ENCODE assay signal across 14 mouse cellular contexts in the genomic region with DNA sequence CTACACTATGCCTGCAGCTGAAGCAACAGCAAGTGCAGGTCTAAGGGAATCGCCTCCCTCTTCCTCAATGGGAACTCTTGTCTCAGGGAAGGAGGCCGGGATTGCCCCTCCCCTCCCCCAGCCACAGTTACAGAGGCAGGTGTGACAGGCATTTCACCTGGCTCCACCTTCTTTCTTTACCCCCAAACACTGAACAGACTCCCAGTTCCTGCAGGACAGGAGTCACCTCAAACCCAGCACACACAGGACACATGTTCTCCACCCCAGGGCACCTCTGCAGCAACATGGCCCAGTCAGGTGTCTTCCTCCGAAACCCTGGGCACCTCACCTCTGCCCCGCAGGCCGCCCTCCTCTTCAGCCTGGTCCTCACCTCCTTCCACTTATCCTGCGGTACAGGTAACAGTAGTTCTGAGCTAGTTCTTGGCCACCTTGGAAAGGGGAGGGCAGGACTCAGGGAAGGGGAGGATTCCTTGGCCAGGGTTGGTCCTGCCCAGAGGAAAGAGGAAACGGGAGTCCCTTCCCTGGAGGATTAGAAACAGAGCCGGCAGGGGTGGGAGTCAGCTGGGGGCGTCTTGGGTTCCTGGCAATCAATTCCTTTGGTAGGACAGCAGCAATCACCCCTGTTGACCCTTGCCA. TPM values are rescaled to one million over a fixed set of nuclear protein-coding genes. Genes with fewer than 3 reads are reported as not detected.
DNase-seq lines count a peak whose midpoint lies in the region; ATAC-seq and TF ChIP-seq lines count a peak whose summit lies in the region.
"Had no signal": no experiment of that assay in that cellular context is flagged by ENCODE, and none has a peak within 500 bp of the region (broad histone marks: within the 10 kb centered on the region; RNA-seq: fewer than 3 reads in every experiment).

A gene (plus strand): TSS at position 96 of the 636 bp plus-strand sequence.

- WGBS in embryonic facial prominence, embryonic 11.5 days: 22% methylated on average over 7 of the region's 9 CpGs
- WGBS in embryonic facial prominence, embryonic 10.5 days: 18% methylated on average over 9 of the region's 9 CpGs
- 15% methylated on average over 9 of the region's 9 CpGs for WGBS in lung, embryonic 14.5 days
- 28% methylated on average over 9 of the region's 9 CpGs for WGBS in kidney, embryonic 14.5 days
- WGBS in limb, embryonic 14.5 days: 21% methylated on average over 9 of the region's 9 CpGs

- DNase-seq in embryonic facial prominence, embryonic 11.5 days (ENCODE audit: low spot score): no peak
- DNase-seq in embryonic facial prominence, embryonic 10.5 days (ENCODE audit: low spot score): no peak
- DNase-seq in lung, embryonic 14.5 days: no peak
- no peak for DNase-seq in lung, postnatal 36 days
- DNase-seq in limb, embryonic 14.5 days (ENCODE audit: low spot score): no peak
- no peak for DNase-seq in right cerebral cortex, postnatal 14 days
- no peak for DNase-seq in ovary, postnatal 10 days (ENCODE audit: low spot score)
- DNase-seq: cerebellum, adult 2 months; spleen, adult 18-20 months had no signal

- H3K9ac ChIP-seq in embryonic facial prominence, embryonic 11.5 days (replicated peaks; ENCODE audit: low read length): no peak within 1 kb of the TSS
- no peak within 1 kb of the TSS for H3K9ac ChIP-seq in lung, embryonic 14.5 days
- no peak within 1 kb of the TSS for H3K9ac ChIP-seq in kidney, embryonic 14.5 days (ENCODE audit: low read depth, low read length)
- peak within 1 kb of the TSS; percentile 34; the same call in 1 of the 2 replicates for H3K9ac ChIP-seq in limb, embryonic 14.5 days (ENCODE audit: low read depth, low read length, severe bottlenecking)

- H3K9me3 ChIP-seq in embryonic facial prominence, embryonic 11.5 days (replicated peaks; ENCODE audit: control insufficient read depth, low read length): no peaks in the 10 kb centered on the region
- no peaks in the 10 kb centered on the region for H3K9me3 ChIP-seq in embryonic facial prominence, embryonic 10.5 days
- H3K9me3 ChIP-seq in lung, embryonic 14.5 days (ENCODE audit: low read depth, low read length): no peaks in the 10 kb centered on the region
- no peaks in the 10 kb centered on the region for H3K9me3 ChIP-seq in kidney, embryonic 14.5 days (ENCODE audit: control insufficient read depth, low read length)
- no peaks in the 10 kb centered on the region for H3K9me3 ChIP-seq in limb, embryonic 14.5 days (ENCODE audit: control insufficient read depth, low read length)
- H3K9me3 ChIP-seq: G1E; megakaryocyte, embryonic 14.5 days had no signal

- H3K4me3 ChIP-seq in embryonic facial prominence, embryonic 11.5 days (ENCODE audit: low read depth, low read length): no peak within 1 kb of the TSS
- no peak within 1 kb of the TSS for H3K4me3 ChIP-seq in embryonic facial prominence, embryonic 10.5 days
- H3K4me3 ChIP-seq in lung, embryonic 14.5 days (ENCODE audit: low read depth, low read length): no peak within 1 kb of the TSS
- H3K4me3 ChIP-seq in kidney, embryonic 14.5 days (ENCODE audit: low read length): no peak within 1 kb of the TSS
- H3K4me3 ChIP-seq in limb, embryonic 14.5 days (replicated peaks; ENCODE audit: low read length): no peak within 1 kb of the TSS
- H3K4me3 ChIP-seq: megakaryocyte, embryonic 14.5 days had no signal

- H3K4me2 ChIP-seq in embryonic facial prominence, embryonic 11.5 days (ENCODE audit: low read depth, low read length): no peak within 1 kb of the TSS
- H3K4me2 ChIP-seq in lung, embryonic 14.5 days: peak within 1 kb of the TSS; percentile 42; the same call in 1 of the 2 replicates
- peak within 1 kb of the TSS; percentile 32 for H3K4me2 ChIP-seq in kidney, embryonic 14.5 days (replicated peaks; ENCODE audit: low read depth, low read length)
- no peak within 1 kb of the TSS for H3K4me2 ChIP-seq in limb, embryonic 14.5 days (replicated peaks; ENCODE audit: low read depth, low read length, severe bottlenecking)
- H3K4me2 ChIP-seq: liver, embryonic 11.5 days had no signal

- TF ChIP-seq POLR2A in limb, embryonic 14.5 days (IDR thresholded peaks at IDR 0.05; ENCODE audit: borderline replicate concordance, extremely low read depth, insufficient read depth, insufficient read length): no peak

- H3K27ac ChIP-seq in embryonic facial prominence, embryonic 11.5 days (replicated peaks; ENCODE audit: low read depth, low read length): no peak within 1 kb of the TSS
- H3K27ac ChIP-seq in embryonic facial prominence, embryonic 10.5 days (replicated peaks): no peak within 1 kb of the TSS
- peak within 1 kb of the TSS; percentile 60 for H3K27ac ChIP-seq in lung, embryonic 14.5 days (ENCODE audit: low read depth)
- H3K27ac ChIP-seq in kidney, embryonic 14.5 days (ENCODE audit: low read depth, low read length): no peak within 1 kb of the TSS
- no peak within 1 kb of the TSS for H3K27ac ChIP-seq in limb, embryonic 14.5 days (replicated peaks; ENCODE audit: low read depth, low read length)

- no peaks in the 10 kb centered on the region for H3K36me3 ChIP-seq in embryonic facial prominence, embryonic 11.5 days (replicated peaks; ENCODE audit: control insufficient read depth, insufficient read depth, low read depth, low read length)
- no peaks in the 10 kb centered on the region for H3K36me3 ChIP-seq in embryonic facial prominence, embryonic 10.5 days (replicated peaks)
- H3K36me3 ChIP-seq in lung, embryonic 14.5 days (ENCODE audit: insufficient read depth): no peaks in the 10 kb centered on the region
- H3K36me3 ChIP-seq in kidney, embryonic 14.5 days (ENCODE audit: control insufficient read depth, insufficient read depth, low read length): no peaks in the 10 kb centered on the region
- H3K36me3 ChIP-seq in limb, embryonic 14.5 days (ENCODE audit: control insufficient read depth, insufficient read depth, low read length): no peaks in the 10 kb centered on the region
- H3K36me3 ChIP-seq: G1E had no signal

- no peaks in the 10 kb centered on the region for H3K27me3 ChIP-seq in embryonic facial prominence, embryonic 11.5 days (ENCODE audit: control insufficient read depth, insufficient read depth, low read length)
- H3K27me3 ChIP-seq in embryonic facial prominence, embryonic 10.5 days (replicated peaks; ENCODE audit: low read depth, poor library complexity, severe bottlenecking): peaks cover 12% of the 10 kb centered on the region; the same call in 1 of the 2 replicates
- H3K27me3 ChIP-seq in lung, embryonic 14.5 days (ENCODE audit: insufficient read depth, low read length): peaks cover 4% of the 10 kb centered on the region; the same call in 1 of the 2 replicates
- H3K27me3 ChIP-seq in kidney, embryonic 14.5 days (ENCODE audit: control insufficient read depth, insufficient read depth, low read length): no peaks in the 10 kb centered on the region
- no peaks in the 10 kb centered on the region for H3K27me3 ChIP-seq in limb, embryonic 14.5 days (ENCODE audit: control insufficient read depth, insufficient read depth, low read length)

- no peak for TF ChIP-seq CTCF in lung, embryonic 14.5 days (IDR thresholded peaks at IDR 0.05; ENCODE audit: low read depth)

- no peaks in the 10 kb centered on the region; the same call in 1 of the 2 replicates for H3K4me1 ChIP-seq in embryonic facial prominence, embryonic 11.5 days (ENCODE audit: control insufficient read depth, insufficient read depth, low read length)
- H3K4me1 ChIP-seq in embryonic facial prominence, embryonic 10.5 days: peaks cover 17% of the 10 kb centered on the region
- H3K4me1 ChIP-seq in lung, embryonic 14.5 days (ENCODE audit: insufficient read depth): no peaks in the 10 kb centered on the region
- H3K4me1 ChIP-seq in kidney, embryonic 14.5 days (ENCODE audit: control insufficient read depth, insufficient read depth, low read length): peaks cover 7% of the 10 kb centered on the region; the same call in 1 of the 2 replicates
- peaks cover 5% of the 10 kb centered on the region; the same call in 1 of the 2 replicates for H3K4me1 ChIP-seq in limb, embryonic 14.5 days (ENCODE audit: control insufficient read depth, insufficient read depth, low read length)
- H3K4me1 ChIP-seq: megakaryocyte, embryonic 14.5 days had no signal

- ATAC-seq in embryonic facial prominence, embryonic 11.5 days (replicated peaks; ENCODE audit: insufficient number of reproducible peaks, low FRiP score, low TSS enrichment, low read depth): 0 out of 2 replicates have a peak, but pooled peaks have one; percentile 39
- ATAC-seq in lung, embryonic 14.5 days (ENCODE audit: insufficient read depth): peak; percentile 32; the same call in 1 of the 2 replicates
- ATAC-seq in kidney, embryonic 14.5 days (ENCODE audit: low FRiP score, low TSS enrichment): peak; percentile 55
- no peak for ATAC-seq in limb, embryonic 14.5 days (ENCODE audit: low FRiP score, low read depth)

RNA-seq across cellular contexts. Expression of the gene that starts here (rescaled TPM):
- polyA plus RNA-seq in embryonic facial prominence, embryonic 11.5 days (2014; fragmentation: Nextera tagmentation; extraction: Ambion mirVana): not detected in 2 replicates
- 0.25 and 0.52 TPM in 2 replicates for polyA plus RNA-seq in embryonic facial prominence, embryonic 10.5 days (2016; fragmentation: Nextera tagmentation; extraction: Ambion mirVana)
- polyA plus RNA-seq in lung, embryonic 14.5 days (2014; fragmentation: Nextera tagmentation; extraction: Ambion mirVana): 4.4 and 5.9 TPM in 2 replicates
- polyA plus RNA-seq in kidney, embryonic 14.5 days (2014; fragmentation: Nextera tagmentation; extraction: Ambion mirVana): 19.9 and 22.2 TPM in 2 replicates
- 0.70 and 0.73 TPM in 2 replicates for polyA plus RNA-seq in limb, embryonic 14.5 days (2012; rRNA removed)
- polyA plus RNA-seq in limb, embryonic 14.5 days (2014; fragmentation: Nextera tagmentation; extraction: Ambion mirVana): 0.80 and 1.1 TPM in 2 replicates
- polyA plus RNA-seq: cerebellum, adult 2 months; frontal cortex, adult 2 months; G1E; liver, embryonic 11.5 days had no signal

Comparison
In these comparisons a context has a peak if more than half of its experiments do, and no peak if none do; other contexts are left out.
1. Peak in ATAC-seq in embryonic facial prominence, embryonic 11.5 days; RNA of the gene not detected or under 1 TPM.
2. H3K4me2 ChIP-seq: peak in lung, embryonic 14.5 days (single experiment) and kidney, embryonic 14.5 days (single experiment); none in embryonic facial prominence, embryonic 11.5 days (single experiment) and limb, embryonic 14.5 days (single experiment).